Mouse (Mus musculus) bone marrow, adult 2 months (tissue): Measurements from ENCODE around the gene Uvrag. TPM values are rescaled to one million over a fixed set of nuclear protein-coding genes. Genes with fewer than 3 reads are reported as not detected.

Source experiments
- H3K27ac ChIP-seq: fragments of 200-500 bp; 2 replicates; pipeline ENCODE4 v1.5.1; 2012; ENCODE audit warnings: low read depth, mild to moderate bottlenecking, control low read depth, inconsistent platforms, low read length; ENCODE audit not compliant: control insufficient read depth, poor library complexity, insufficient read depth
- H3K4me1 ChIP-seq: fragments of 200-500 bp; 2 replicates; pipeline ENCODE4 v1.6.1; 2011; ENCODE audit warnings: low read length; ENCODE audit not compliant: control insufficient read depth, insufficient read depth
- H3K4me3 ChIP-seq: fragments of 200-500 bp; replicated peaks from 2 replicates; pipeline ENCODE3; 2011; ENCODE audit warnings: mild to moderate bottlenecking, low read depth, low read length, control low read depth; ENCODE audit not compliant: control insufficient read depth
- CTCF ChIP-seq: fragments of 200-500 bp; IDR thresholded peaks from 2 replicates; pipeline ENCODE4 v1.5.1; 2011; ENCODE audit warnings: low read length, control low read depth; ENCODE audit not compliant: control insufficient read depth, insufficient read depth
- POLR2A ChIP-seq: fragments of 200-500 bp; IDR thresholded peaks from 2 replicates; pipeline ENCODE4 v1.6.1; 2011; ENCODE audit warnings: low read depth, mild to moderate bottlenecking, control low read depth, low read length, borderline replicate concordance; ENCODE audit not compliant: control insufficient read depth
- WGBS: fragments of 180-500 bp; shearing (Covaris S2); methylation state at CpG from one replicate; pipeline ENCODE4 v1.1.7; 2018; 5-methylcytosine and 5-hydroxymethylcytosine counted together
- polyA plus RNA-seq: library from polyadenylated mRNA; stranded (reverse); fragments of >200 nt; gene quantifications from 2 replicates; pipeline ENCODE4 v1.2.4, GENCODE M21; 2011; ENCODE audit warnings: low replicate concordance; ENCODE audit not compliant: missing spikeins, insufficient read depth, insufficient read length

The Uvrag gene
- polyA plus RNA-seq, 1 experiment: 38.2 TPM

- no peak for TF ChIP-seq CTCF
- TF ChIP-seq POLR2A: no peak
- no peaks in the 10 kb centered on the region; the same call in 1 of the 2 replicates for H3K4me1 ChIP-seq
- no peak overlapping the region for H3K4me3 ChIP-seq
- no peak overlapping the region for H3K27ac ChIP-seq
- 93% methylated on average over 12 of the region's 12 CpGs for WGBS
These were observed 267.6 kb downstream of the Uvrag start for GRCm38 (mm10) chr7:98873316-98873715.

GRCm38 (mm10) chr7:98871882-98872281 lies 269.1 kb downstream of the Uvrag start:
- H3K27ac ChIP-seq: no peak overlapping the region

GRCm38 (mm10) chr7:98870791-98871190 lies 270.1 kb downstream of the Uvrag start:
- no peak overlapping the region for H3K4me3 ChIP-seq
- TF ChIP-seq CTCF: no peak
- TF ChIP-seq POLR2A: no peak
- no peaks in the 10 kb centered on the region; the same call in 1 of the 2 replicates for H3K4me1 ChIP-seq
- no peak overlapping the region for H3K27ac ChIP-seq
- WGBS: 73% methylated on average over 12 of the region's 12 CpGs

More at GRCm38 (mm10) chr7:98871882-98872281, 269.1 kb downstream of the Uvrag start:
- H3K4me3 ChIP-seq: no peak overlapping the region
- no peaks in the 10 kb centered on the region; the same call in 1 of the 2 replicates for H3K4me1 ChIP-seq
- no peak for TF ChIP-seq POLR2A
- TF ChIP-seq CTCF: no peak
- 74% methylated on average over 12 of the region's 12 CpGs for WGBS

GRCm38 (mm10) chr7:98869070-98869469 lies 271.9 kb downstream of the Uvrag start:
- H3K4me1 ChIP-seq: no peaks in the 10 kb centered on the region; the same call in 1 of the 2 replicates
- H3K27ac ChIP-seq: no peak overlapping the region
- WGBS: 28% methylated on average over 3 of the region's 3 CpGs
- no peak overlapping the region for H3K4me3 ChIP-seq
- TF ChIP-seq POLR2A (no peak), CTCF (0 out of 2 replicates have a peak, but pooled peaks have one; percentile 20)

- Histone ChIP-seq H3K4me1 (no peaks in the 10 kb centered on the region; the same call in 1 of the 2 replicates), H3K27ac (no peak overlapping the region), H3K4me3 (no peak overlapping the region)
- 54% methylated on average over 2 of the region's 2 CpGs for WGBS
- TF ChIP-seq POLR2A (no peak), CTCF (no peak)
These were observed 273.2 kb downstream of the Uvrag start for GRCm38 (mm10) chr7:98867794-98868150.

GRCm38 (mm10) chr7:98867053-98867793 lies 273.7 kb downstream of the Uvrag start:
- Histone ChIP-seq H3K27ac (no peak overlapping the region), H3K4me3 (no peak overlapping the region), H3K4me1 (no peaks in the 10 kb centered on the region; the same call in none of the 2 replicates)
- 47% methylated on average over 12 of the region's 12 CpGs for WGBS
- TF ChIP-seq CTCF (no peak), POLR2A (no peak)

GRCm38 (mm10) chr7:98863969-98864718 lies 276.8 kb downstream of the Uvrag start:
- Histone ChIP-seq H3K4me3 (no peak overlapping the region), H3K4me1 (no peaks in the 10 kb centered on the region; the same call in none of the 2 replicates), H3K27ac (no peak overlapping the region)
- 74% methylated on average over 9 of the region's 9 CpGs for WGBS
- TF ChIP-seq CTCF (no peak), POLR2A (no peak)

GRCm38 (mm10) chr7:98862994-98863393 lies 277.9 kb downstream of the Uvrag start:
- no peaks in the 10 kb centered on the region; the same call in 1 of the 2 replicates for H3K4me1 ChIP-seq
- no peak overlapping the region for H3K27ac ChIP-seq
- WGBS: 59% methylated on average over 5 of the region's 5 CpGs
- no peak overlapping the region for H3K4me3 ChIP-seq
- TF ChIP-seq POLR2A (no peak), CTCF (no peak)
